Mouse (Mus musculus): Measurements from ENCODE around the gene AU021092.

The AU021092 gene

DNA sequence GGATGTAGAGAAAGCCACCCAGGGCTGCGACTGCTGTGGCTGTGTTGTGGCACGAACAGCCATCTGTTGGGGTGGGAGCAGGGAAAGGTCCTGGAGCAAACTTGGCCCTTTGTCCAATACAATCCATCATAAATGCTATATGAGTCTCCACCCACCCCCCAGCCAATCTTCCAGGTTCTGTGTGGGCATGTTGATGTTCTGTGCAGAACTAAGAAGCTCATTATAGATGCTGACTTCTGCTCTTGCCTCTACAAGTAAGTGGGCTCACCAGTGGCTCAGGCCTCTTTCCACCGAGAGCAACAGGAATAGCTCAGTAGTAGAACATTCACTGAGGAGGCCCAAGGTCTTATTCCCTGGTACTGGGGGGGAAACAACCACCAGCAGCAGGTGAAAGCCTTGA is 9.9 kb downstream of the AU021092 start:
- DNase-seq (ENCODE audit: low read depth): no peak

- peak; percentile 13 for DNase-seq (ENCODE audit: low read depth)
Observed at GRCm38 (mm10) chr16:5210365-5210764, 11.7 kb downstream of the AU021092 start.

DNA sequence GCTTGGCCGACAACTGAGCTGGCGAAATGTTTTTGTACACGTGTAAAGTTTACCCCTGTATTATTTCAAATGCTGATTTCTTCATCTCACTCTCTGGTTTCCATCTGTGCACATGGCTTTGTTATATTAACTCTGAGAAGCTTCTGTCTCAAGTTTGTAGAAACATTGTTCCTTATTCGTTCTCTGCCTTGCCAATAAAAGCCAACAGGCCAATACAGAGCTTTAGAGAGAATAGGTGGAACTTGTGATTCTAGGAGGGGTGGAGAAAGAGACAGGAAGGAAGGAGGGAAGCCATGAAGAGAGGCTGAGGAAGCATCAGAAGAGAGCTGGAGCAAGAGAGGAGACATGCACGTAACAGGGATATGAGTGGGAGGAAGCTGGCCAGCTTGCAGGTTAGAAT is 16.0 kb downstream of the AU021092 start:
- no peak for DNase-seq (ENCODE audit: low read depth)

GRCm38 (mm10) chr16:5205431-5205970 is 16.6 kb downstream of the AU021092 start:
- DNase-seq (ENCODE audit: low read depth): no peak

DNA sequence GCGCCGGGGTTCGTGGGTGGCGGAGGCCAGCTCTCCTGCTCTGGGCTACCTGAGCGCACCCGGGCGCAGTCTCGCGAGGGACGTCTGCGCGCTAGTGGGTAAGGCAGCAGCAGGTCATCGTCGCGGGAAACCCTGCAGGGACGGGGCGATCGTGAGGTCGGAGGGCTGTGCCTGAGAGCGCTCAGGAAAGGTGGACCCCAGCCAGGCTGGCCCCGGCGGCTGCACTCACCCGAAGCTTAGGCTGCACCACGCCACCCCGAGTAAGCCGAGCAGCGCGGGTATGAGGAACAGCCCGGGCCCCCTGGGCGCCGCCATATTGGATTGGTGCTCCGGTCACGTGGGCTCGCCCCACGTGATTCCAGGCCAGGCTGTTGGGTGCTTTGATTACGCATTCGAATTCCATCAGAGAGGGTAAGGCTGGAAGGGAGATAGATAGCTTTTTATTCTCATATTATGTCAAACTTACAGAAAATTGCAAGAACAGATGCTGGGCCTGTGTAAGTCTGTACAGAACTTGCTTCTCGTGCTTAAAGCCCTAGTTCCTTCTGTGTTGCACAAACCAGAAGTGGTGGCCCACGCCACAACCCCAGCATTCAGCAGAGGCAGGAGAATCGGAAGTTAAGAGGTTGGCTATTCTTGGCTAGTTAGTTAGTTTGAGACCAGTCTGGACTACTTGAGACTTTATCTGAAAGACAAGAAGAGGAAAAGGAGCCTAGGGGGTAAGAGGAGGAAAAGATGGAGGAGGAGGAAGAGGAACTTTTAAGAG is 18.2 kb downstream of the AU021092 start, which contains the start of gene Nagpa:
Gene Nagpa (minus strand): TSS at position 345 of the 766 bp plus-strand sequence.
- peak; percentile 70 for DNase-seq (ENCODE audit: low read depth)

- peak; percentile 13 for DNase-seq (ENCODE audit: low read depth)
Observed at GRCm38 (mm10) chr16:5203200-5203599, 18.9 kb downstream of the AU021092 start.

GRCm38 (mm10) chr16:5202681-5203080 is 19.4 kb downstream of the AU021092 start:
- peak; percentile 53 for DNase-seq (ENCODE audit: low read depth)

DNA sequence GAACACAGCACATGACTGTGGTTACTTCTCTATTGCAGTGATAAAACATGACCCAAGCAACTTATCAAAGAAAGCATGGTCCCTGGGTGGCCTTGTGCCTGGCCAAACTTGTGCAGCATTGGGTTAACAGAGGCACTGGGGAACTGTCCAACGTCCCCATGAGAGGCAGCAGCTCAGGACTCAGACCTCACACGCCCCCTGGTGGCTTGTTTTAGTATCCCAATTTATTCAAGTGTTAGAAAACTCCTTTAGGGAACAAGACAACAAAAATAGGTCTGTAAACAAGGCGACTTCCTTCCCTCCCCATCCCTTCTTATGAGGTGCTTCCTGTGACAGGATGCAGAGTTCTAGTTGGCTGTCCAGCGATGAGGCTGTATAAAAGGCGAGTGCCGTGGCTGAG is 27.0 kb downstream of the AU021092 start:
- peak; percentile 70 for DNase-seq (ENCODE audit: low read depth)

DNA sequence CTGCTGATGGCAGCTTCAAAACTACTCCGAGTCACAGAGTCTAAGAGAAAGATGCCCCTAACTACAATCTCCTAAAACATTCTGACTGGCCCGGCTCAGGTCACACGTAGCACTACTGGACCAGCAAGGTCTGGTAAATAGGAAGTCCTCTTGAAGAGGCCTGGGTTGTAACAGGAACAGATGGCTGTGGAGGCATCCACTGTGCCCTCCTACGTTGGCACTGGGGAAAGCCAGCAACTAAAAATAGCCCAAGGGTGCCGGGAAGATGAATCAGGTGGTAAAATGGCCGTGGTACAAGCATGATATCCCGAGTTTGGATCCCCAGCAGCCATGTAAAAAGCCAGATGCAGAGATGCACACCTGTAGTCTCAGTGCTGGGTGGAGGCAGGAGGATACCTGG is 35.9 kb downstream of the AU021092 start:
- no peak for DNase-seq (ENCODE audit: low read depth)

DNA sequence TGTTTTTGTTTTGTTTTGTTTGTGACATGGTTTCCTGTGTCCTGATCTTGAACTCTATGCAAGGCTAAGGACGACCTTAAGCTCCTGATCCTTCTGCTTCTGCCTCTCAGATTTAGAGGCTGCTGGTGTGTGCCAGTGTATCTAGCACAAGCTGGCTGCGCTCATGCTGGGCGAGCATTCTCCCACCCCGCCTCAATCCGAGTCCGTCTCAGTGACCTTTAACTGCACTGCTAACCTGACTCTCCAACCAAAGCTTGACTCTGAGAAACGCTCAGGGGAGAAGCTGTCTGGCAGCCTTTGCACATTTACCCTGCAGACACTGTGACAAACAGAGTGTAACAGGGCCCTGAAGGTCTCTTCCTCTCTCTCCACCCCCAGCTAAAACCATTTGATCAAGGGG is 36.4 kb downstream of the AU021092 start:
- no peak for DNase-seq (ENCODE audit: low read depth)

DNA sequence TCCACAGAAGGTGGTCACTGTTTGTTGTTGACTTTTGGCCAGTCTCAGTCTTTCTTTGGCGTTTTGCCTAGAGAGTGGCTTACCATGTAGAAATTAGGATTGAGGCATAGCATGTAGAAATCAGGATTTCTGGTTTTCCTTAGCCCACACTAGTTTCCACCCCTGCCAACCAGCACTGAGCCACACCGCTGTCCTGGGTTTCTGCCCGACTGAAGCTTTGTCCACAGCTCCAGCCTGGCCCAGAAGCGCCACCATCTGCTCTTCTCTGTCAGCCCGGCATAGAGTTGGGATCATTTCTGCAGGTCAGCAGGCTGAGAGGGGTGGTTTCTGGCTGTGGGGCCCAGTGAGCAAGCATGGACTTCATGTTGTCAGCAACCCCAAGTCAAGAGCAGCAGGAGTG is 37.1 kb downstream of the AU021092 start:
- DNase-seq (ENCODE audit: low read depth): no peak

DNA sequence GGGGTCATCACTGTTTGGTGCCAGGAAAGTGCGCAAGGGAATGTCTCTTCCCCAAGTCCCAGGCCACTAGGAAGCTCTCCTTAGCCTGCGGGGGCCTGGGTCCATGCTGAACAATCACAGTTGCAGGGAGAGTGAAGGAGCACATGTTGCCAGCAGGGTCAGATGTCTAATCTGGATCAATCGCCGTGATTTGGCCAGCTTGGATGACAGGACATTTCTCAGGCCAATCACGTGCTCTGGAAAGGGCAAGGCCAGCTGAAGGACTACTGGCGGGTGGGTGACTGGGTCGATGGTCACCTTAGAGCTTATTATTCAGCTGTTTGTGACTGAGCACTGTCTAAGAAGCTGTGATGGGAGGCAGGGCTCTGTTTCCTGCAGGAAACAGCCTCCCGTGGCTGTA is 38.0 kb downstream of the AU021092 start:
- DNase-seq (ENCODE audit: low read depth): no peak

GRCm38 (mm10) chr16:5183310-5183975 is 38.7 kb downstream of the AU021092 start:
- DNase-seq (ENCODE audit: low read depth): no peak

- no peak for DNase-seq (ENCODE audit: low read depth)
Observed at GRCm38 (mm10) chr16:5172636-5173035, 49.5 kb downstream of the AU021092 start.

GRCm38 (mm10) chr16:5168829-5169228 is 53.3 kb downstream of the AU021092 start:
- no peak for DNase-seq (ENCODE audit: low read depth)

GRCm38 (mm10) chr16:5168038-5168437 is 54.1 kb downstream of the AU021092 start:
- DNase-seq (ENCODE audit: low read depth): no peak

GRCm38 (mm10) chr16:5164327-5164726 is 57.8 kb downstream of the AU021092 start:
- DNase-seq (ENCODE audit: low read depth): no peak

Data from c-Kit-positive CD71-negative TER-119-negative erythroid progenitor cells, embryonic 14.5 days (primary cell).